Mouse (Mus musculus) gastrocnemius, postnatal 25 days (tissue): ENCODE data around the gene Foxn3. TPM values are rescaled to one million over a fixed set of nuclear protein-coding genes. Genes with fewer than 3 reads are reported as not detected.

Experiments used
- DNase-seq: peaks from one replicate; pipeline ENCODE4 v3.0.0; 2022
- total RNA-seq, 2 experiments: library from RNA; stranded (reverse); gene quantifications; 1 replicate in 1 of 2; 2 replicates in 1 of 2; pipeline ENCODE4 v1.2.3; 2021

Gene Foxn3
- total RNA-seq, 2 experiments from 2014 or later, result 163 to 186 TPM

DNA sequence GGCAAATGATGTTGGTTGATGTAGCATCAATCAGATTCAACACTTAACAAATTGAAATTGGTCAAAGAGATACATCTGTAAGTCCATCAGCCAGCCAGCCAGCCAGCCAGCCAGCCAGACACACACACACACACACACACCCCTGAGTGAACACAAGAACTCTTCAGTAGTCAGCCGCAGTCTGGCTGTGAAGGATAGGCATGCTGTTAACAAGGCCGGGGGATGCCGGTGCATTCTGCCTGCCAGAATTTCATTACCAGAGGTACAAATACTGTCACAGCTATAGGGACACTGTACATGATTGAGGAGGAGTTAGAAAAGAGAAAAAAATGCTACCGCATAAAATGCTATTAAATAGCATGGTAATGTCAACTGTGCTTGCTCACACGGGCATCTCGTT is 271.2 kb downstream of the Foxn3 start:
- DNase-seq, result no peak

GRCm38 (mm10) chr12:99287081-99287480 is 276.3 kb downstream of the Foxn3 start:
- DNase-seq, result no peak

DNA sequence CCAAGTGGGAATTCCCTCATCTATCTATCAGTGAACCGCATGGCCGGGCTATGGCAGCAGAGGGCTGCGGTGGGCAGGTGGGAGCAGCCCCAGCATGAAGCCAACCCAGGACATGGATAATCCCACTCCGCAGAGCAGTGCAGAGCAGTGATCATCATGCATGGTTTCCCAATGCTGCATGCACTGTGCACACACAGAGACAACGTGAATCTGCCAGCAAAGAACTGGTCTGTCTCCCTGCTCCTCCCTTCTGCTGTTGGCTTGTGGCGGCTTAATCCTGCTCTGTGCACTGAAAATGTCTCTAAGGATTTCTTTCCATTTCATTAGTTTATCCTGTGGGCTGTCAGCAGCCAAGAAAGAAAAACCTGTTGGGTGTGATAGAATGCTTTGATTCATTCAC is 276.7 kb downstream of the Foxn3 start:
- DNase-seq, result no peak

DNA sequence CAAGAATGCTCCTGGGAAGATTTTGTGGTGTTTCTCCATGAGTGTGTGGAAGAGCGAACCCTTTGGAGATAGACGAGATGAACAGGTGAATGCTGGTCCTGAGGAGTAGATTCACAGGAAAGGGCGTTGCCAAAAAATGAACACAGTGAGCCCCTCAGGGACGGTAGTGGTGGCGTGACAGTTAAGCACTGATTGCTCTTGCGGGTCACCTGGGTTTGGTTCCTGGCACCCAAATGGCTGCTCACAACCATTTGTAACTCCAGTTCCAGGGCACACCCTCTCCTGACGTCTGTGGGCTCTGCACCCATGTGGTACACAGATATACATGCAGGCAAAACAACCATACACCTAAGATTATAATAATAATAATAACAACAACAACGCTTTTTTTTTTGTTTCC is 277.7 kb downstream of the Foxn3 start:
- DNase-seq, result no peak

GRCm38 (mm10) chr12:99285199-99285598 is 278.2 kb downstream of the Foxn3 start:
- no peak for DNase-seq

DNA sequence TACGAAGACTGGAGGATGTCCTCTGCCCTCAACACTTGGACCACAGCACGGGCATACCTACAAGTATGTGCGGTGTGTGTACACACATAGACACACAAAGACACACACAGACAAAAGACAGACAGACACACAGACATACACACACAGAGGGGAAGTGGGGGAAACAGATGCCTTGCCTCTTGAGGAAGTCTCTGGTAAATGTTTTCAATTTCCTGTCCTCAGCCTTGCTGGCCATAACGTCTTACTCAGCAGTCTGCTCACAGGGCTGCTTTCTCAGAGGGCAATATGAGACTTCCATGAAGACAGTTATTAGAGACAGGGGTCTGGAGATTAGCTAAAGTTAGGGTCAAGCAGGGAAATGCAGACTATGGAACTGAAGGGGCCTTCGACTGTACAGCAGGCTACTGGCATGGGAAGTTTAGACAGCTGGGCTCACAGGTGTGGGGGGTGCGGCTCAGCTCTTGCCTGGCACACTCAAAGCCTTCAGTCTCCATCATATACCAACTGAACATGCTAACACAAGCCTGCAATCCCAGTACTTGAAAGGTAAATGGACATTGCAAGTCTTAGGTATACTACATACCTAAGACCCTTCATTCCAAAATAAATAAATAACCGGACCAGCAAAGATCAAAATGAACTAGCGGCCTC is 278.8 kb downstream of the Foxn3 start:
- DNase-seq, result no peak

DNA sequence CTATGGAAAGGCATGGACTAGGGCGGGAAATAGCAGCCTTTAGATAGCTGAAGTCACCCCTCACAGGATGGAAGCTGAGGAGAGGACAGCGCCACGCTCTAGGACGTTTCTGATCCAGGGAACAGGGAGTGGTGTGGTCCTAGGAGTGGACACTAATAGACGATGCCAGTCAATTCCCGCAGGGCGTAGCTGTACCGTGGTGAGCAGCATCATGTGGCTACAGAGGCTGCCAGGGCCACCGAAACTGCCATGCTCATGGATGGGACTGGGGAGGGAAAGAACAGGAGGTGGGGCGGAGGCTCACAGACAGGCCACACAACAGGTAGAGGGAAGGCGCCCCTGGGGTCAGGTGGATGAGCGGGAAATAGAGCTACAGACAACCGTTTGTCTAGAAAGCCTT is 282.6 kb downstream of the Foxn3 start:
- DNase-seq, result no peak

- DNase-seq, result no peak
Observed at GRCm38 (mm10) chr12:99280291-99280690, 283.1 kb downstream of the Foxn3 start.

GRCm38 (mm10) chr12:99279426-99279825 is 284.0 kb downstream of the Foxn3 start:
- no peak for DNase-seq

GRCm38 (mm10) chr12:99274589-99274988 is 288.8 kb downstream of the Foxn3 start:
- DNase-seq, result no peak

DNA sequence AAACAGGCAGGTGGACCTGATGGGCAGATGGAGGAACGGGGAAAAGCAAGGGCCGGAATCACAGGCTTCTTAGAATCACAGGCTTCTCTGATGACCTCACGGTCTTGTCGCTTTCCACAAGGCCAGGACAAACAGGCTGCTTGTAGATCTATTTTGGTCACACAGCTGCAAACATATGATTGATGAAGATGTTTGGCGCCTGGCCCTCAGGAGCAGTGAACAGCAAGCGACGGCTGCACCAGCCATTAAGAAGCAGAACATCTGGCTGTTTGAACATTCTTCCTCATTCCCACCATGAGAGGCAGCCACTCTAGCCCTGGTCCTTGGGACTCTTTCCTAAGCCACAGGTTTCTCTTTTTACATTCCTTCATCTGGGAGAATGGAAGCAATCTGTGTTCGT is 294.0 kb downstream of the Foxn3 start:
- peak; percentile 53 for DNase-seq

DNA sequence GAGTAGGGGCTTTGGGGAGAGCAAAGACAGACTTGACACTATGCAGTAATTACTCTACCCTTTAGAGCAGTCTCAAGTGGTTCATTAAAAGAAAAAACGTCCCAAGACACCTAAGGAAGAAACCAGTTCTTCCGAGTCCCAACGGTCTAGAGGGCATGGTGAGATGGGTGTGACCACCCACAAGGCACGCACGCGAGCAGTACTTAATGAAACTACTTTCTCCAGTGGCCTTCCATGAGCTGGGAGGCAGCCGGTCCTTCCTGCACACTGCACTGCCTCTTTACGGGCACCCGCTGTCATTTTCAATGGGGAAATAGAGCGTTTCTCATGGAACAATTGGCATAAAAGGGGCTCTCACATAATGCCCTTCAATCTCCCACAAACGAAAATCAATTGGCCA is 294.4 kb downstream of the Foxn3 start:
- DNase-seq, result no peak

GRCm38 (mm10) chr12:99267732-99268131 is 295.6 kb downstream of the Foxn3 start:
- DNase-seq, result no peak

DNA sequence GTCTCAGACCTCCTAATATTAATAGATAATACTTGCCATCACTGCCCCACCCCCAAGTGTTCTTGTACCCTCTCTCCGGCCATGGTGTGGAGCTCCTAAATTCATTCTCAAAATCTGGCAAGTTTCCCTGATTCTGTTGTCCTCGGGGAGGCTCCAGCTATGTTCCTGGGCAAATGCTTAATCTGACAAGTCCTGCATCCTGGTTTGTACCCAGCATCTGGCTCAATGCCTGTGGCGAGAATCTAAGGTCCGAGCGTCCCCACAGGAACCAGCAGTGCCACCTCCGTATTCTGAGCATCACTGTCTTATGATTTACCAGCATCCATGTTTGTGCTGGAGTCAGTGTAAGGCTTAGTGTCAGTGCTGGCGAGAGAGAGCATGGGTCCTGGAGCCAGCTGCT is 296.9 kb downstream of the Foxn3 start:
- DNase-seq, result no peak

GRCm38 (mm10) chr12:99265777-99266176 is 297.6 kb downstream of the Foxn3 start:
- no peak for DNase-seq

GRCm38 (mm10) chr12:99264386-99264785 is 299.0 kb downstream of the Foxn3 start:
- DNase-seq, result no peak

DNA sequence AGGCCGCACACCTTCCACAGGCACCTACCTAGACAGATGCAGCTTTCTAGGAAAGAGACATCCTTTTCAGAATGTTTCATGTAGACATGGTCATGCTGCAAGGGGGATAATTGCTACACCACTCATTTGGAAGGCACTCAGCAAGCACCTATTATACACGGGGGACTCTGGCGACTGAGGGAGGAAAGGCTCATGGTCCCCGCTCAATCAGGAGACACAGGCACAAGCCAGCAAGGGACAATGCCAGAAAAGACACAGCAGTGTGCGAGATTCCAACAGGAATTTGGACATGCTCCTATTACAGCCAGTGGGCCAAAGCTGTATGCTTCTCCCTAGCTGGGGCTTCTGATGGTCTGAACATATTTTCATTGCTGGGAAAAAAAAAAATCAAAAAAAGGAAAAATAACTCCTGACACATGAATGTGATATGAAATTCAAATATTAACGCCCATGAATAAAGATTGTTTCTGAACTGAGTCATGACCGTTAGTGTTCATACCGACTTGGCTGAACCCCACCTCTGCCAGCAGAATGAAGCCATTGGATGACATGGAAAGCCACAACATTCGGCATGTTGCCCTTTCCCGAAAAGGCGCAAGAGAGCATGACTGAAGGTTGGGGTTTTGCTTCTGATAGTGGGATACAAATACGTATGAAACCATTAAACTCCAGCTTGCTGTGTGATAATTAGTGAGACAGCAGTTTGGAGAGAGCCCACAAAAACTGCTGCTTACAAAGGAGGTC is 299.6 kb downstream of the Foxn3 start:
- no peak for DNase-seq

DNA sequence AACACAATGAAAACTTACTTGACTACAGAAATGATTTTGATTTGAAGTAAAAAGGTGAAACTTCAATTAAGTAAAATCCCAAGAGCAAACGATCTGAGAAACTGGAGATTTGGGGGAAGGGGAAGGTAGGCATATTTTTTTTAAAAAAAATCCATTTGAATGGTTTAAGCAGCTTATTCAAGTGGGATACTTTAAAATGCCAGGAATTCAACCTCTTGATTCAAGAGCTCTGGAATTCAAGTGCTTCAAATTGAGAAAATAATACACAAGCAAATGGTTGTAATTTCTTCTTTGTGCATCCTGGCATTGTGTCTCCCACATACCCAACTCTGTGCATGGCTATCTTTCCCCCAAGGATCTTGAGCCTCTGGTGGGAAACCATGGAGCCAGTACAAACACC is 300.5 kb downstream of the Foxn3 start:
- no peak for DNase-seq

DNA sequence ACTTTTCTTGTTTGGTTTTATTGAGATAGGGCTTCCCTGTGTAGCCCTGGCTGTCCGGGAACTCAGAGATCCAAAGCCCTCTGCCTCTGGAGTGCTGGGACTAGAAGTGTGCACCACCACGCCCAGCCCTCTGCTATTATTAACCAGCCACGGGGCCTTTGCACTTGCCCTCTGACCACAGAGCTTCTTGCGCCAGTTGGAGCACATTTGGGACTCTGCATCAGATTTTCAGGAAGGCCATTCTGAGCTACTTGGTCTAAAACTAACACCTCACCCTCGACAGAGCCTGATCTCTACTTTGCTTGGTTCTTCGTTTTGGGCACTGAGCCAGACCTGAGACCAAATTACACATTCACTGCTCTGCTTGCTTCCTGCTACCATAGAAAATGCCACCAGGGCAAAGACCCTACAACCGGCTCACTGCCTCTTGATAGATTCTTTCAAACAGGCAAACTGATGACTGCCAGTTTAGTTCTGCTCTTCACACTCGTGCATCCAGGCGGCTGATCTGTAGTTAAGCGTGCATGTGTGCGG is 301.2 kb downstream of the Foxn3 start:
- DNase-seq, result no peak

GRCm38 (mm10) chr12:99260171-99260570 is 303.2 kb downstream of the Foxn3 start:
- DNase-seq, result no peak

- DNase-seq, result no peak
Observed at GRCm38 (mm10) chr12:99257570-99257969, 305.8 kb downstream of the Foxn3 start.

GRCm38 (mm10) chr12:99256997-99257396 is 306.4 kb downstream of the Foxn3 start:
- no peak for DNase-seq

DNA sequence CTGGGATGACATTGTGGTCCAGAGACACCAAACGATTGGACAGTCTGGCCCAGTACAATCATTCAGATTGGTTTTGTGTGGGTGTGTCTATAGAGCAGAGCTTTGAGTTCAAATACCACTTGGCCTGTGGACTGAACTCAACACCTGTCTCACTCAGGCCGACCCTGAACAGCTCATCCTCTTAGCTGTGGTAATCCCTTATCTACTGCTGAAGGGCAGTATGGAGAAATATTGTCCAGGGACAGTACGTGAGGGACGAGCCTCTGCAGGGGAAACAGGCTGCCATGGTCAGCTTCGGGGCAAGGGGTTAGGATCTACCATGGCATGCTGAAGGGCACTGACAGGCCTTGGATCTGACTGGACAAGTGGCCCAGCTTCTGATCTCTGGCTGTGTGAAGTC is 306.9 kb downstream of the Foxn3 start:
- no peak for DNase-seq

DNA sequence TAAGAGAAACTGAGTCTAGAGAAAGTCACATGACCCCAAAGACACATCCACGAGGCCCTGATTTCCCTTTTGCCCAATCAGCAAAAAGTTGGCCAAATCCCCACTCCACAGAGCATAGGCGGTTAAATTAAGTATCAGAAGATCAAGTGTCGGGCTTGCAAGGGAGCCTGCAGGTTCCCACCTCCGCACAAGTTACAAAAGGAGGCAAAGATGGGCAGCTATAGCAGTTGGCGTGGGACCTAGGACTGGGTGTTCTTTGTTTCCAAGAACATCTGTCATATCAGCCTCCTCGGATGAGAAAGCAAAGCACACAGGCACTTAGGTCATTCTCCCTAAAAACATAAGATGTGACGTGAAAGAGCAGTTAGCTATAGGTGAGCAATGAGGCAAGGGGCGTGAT is 308.9 kb downstream of the Foxn3 start:
- no peak for DNase-seq
